Mouse (Mus musculus) ES-E14 (cell line): ENCODE measurements around the gene Snrpc. TPM values are rescaled to one million over a fixed set of nuclear protein-coding genes. Genes with fewer than 3 reads are reported as not detected.

ENCODE experiments used
- DNase-seq: peaks from one replicate; pipeline ENCODE4 v3.0.0-alpha.2; 2013; ENCODE audit warnings: low read depth, low spot score
- H3K27ac ChIP-seq: 2 replicates; pipeline ENCODE4 v1.5.1; 2012; ENCODE audit warnings: low read depth, mild to moderate bottlenecking, low read length, moderate library complexity, mixed read lengths; ENCODE audit not compliant: poor library complexity, insufficient read depth, severe bottlenecking
- H3K36me3 ChIP-seq: 2 replicates; pipeline ENCODE4 v1.6.1; 2012; ENCODE audit warnings: mild to moderate bottlenecking, low read length, moderate library complexity, mixed read lengths; ENCODE audit not compliant: control insufficient read depth, poor library complexity, insufficient read depth, severe bottlenecking
- H3K4me1 ChIP-seq, 2 experiments: fragments of 150-350 bp in 1 of 2; sonication (generic) in 1 of 2; 2 replicates each; pipeline ENCODE4 v1.6.1; 2012; ENCODE audit warnings: low read length in 2 of 2, mild to moderate bottlenecking in 1 of 2, mixed read lengths in 1 of 2; ENCODE audit not compliant: control insufficient read depth in 2 of 2, insufficient read depth in 2 of 2, poor library complexity in 1 of 2
- H3K4me3 ChIP-seq, 2 experiments: fragments of 150-350 bp in 1 of 2; sonication (generic) in 1 of 2; 2 replicates each; pipeline ENCODE4 v1.5.1; 2012; ENCODE audit warnings: low read length in 2 of 2, low read depth in 1 of 2, mild to moderate bottlenecking in 1 of 2, mixed read lengths in 1 of 2; ENCODE audit not compliant: insufficient read depth in 1 of 2, poor library complexity in 1 of 2, severe bottlenecking in 1 of 2
- H3K9ac ChIP-seq: 2 replicates; pipeline ENCODE4 v1.6.1; 2012; ENCODE audit warnings: low read depth, mild to moderate bottlenecking, low read length, mixed read lengths; ENCODE audit not compliant: poor library complexity, insufficient read depth, severe bottlenecking
- H3K9me3 ChIP-seq: fragments of 150-350 bp; sonication (generic); 2 replicates; pipeline ENCODE4 v1.6.1; 2012; ENCODE audit warnings: low read depth, mild to moderate bottlenecking, low read length; ENCODE audit not compliant: control insufficient read depth, insufficient read depth
- CHD2 ChIP-seq: IDR thresholded peaks from 2 replicates; pipeline ENCODE4 v1.6.1; 2014; ENCODE audit warnings: mild to moderate bottlenecking, low read depth, low read length, inconsistent platforms
- HCFC1 ChIP-seq: IDR thresholded peaks from 2 replicates; pipeline ENCODE4 v1.6.1; 2012; ENCODE audit warnings: low read length, inconsistent platforms, borderline replicate concordance; ENCODE audit not compliant: insufficient read depth
- MAFK ChIP-seq: IDR thresholded peaks from 2 replicates; pipeline ENCODE4 v1.6.1; 2014; ENCODE audit warnings: mild to moderate bottlenecking, low read depth, low read length, inconsistent platforms; ENCODE audit not compliant: insufficient read depth
- ZC3H11A ChIP-seq: IDR thresholded peaks from 2 replicates; pipeline ENCODE4 v1.6.1; 2012; ENCODE audit warnings: low read depth, mild to moderate bottlenecking, inconsistent platforms, low read length, borderline replicate concordance
- ZNF384 ChIP-seq: IDR thresholded peaks from 2 replicates; pipeline ENCODE4 v1.6.1; 2012; ENCODE audit warnings: low read depth, low read length, inconsistent platforms
- in situ Hi-C, 2 experiments: fragments of 600-800 bp; cut with MboI; formaldehyde crosslinking; loops; one replicate each; pipeline ENCODE4 v1.15.1; 2025; ENCODE audit warnings: low sequenced_read_pairs in 2 of 2, inconsistent platforms in 1 of 2; ENCODE audit not compliant: unreplicated experiment in 2 of 2
- total RNA-seq: library from RNA; depleted of rRNA; stranded (reverse); fragments of 300-350 nt; gene quantifications from 2 replicates; pipeline ENCODE4 v1.2.3, GENCODE M21; 2012

Snrpc gene
- total RNA-seq, 1 experiment, result 185 TPM

- Histone ChIP-seq H3K4me3 (no peak overlapping the region), H3K36me3 (peaks cover 9% of the 10 kb centered on the region; the same call in 1 of the 2 replicates), H3K4me1 (peaks cover 0 to 3% of the 10 kb centered on the region in 2 experiments; a peak in 1 of 4 replicates), H3K9me3 (no peaks in the 10 kb centered on the region), H3K27ac (no peak overlapping the region), H3K9ac (no peak overlapping the region)
- in situ Hi-C loops, result no loop called here
- no peak for DNase-seq
- no peak for TF ChIP-seq ZNF384
- no peak for TF ChIP-seq CHD2
- no peak for TF ChIP-seq MAFK
- no peak for TF ChIP-seq ZC3H11A
- no peak for TF ChIP-seq HCFC1
Observed at GRCm38 (mm10) chr17:27791556-27791955, 46.4 kb upstream of the Snrpc start.

GRCm38 (mm10) chr17:27792516-27792915 is 45.4 kb upstream of the Snrpc start:
- Histone ChIP-seq H3K36me3 (peaks cover 9% of the 10 kb centered on the region; the same call in 1 of the 2 replicates), H3K27ac (no peak overlapping the region), H3K9ac (no peak overlapping the region), H3K4me3 (no peak overlapping the region), H3K4me1 (peaks cover 0 to 9% of the 10 kb centered on the region in 2 experiments; a peak in 2 of 4 replicates), H3K9me3 (no peaks in the 10 kb centered on the region)
- TF ChIP-seq MAFK, result no peak
- TF ChIP-seq HCFC1, result no peak
- no peak for TF ChIP-seq CHD2
- no peak for TF ChIP-seq ZC3H11A
- no peak for TF ChIP-seq ZNF384
- in situ Hi-C loops, result no loop called here
- no peak for DNase-seq

- in situ Hi-C loops, result no loop called here
- Histone ChIP-seq H3K9ac (no peak overlapping the region), H3K36me3 (peaks cover 9% of the 10 kb centered on the region; the same call in 1 of the 2 replicates), H3K27ac (no peak overlapping the region), H3K4me1 (peaks cover 0 to 9% of the 10 kb centered on the region in 2 experiments; a peak in 2 of 4 replicates), H3K4me3 (no peak overlapping the region), H3K9me3 (no peaks in the 10 kb centered on the region)
- DNase-seq, result no peak
- TF ChIP-seq ZC3H11A (no peak), MAFK (no peak), ZNF384 (no peak), HCFC1 (no peak), CHD2 (no peak)
Observed at GRCm38 (mm10) chr17:27793144-27793543, 44.8 kb upstream of the Snrpc start.

- no peak overlapping the region for H3K27ac ChIP-seq
- H3K4me3 ChIP-seq, result no peak overlapping the region
- no peak for DNase-seq
- TF ChIP-seq MAFK, result no peak
- no peak for TF ChIP-seq HCFC1
- no peak for TF ChIP-seq CHD2
- no peak for TF ChIP-seq ZNF384
- no peak for TF ChIP-seq ZC3H11A
- H3K36me3 ChIP-seq, result peaks cover 7% of the 10 kb centered on the region; the same call in 1 of the 2 replicates
- in situ Hi-C loops, result no loop called here
- H3K4me1 ChIP-seq, result peaks cover 8 to 9% of the 10 kb centered on the region in 2 experiments; a peak in 3 of 4 replicates
- H3K9ac ChIP-seq, result no peak overlapping the region
- H3K9me3 ChIP-seq, result no peaks in the 10 kb centered on the region
Observed at GRCm38 (mm10) chr17:27796780-27797179, 41.2 kb upstream of the Snrpc start.

GRCm38 (mm10) chr17:27797341-27797872 is 40.5 kb upstream of the Snrpc start:
- no peak for DNase-seq
- Histone ChIP-seq H3K36me3 (peaks cover 7% of the 10 kb centered on the region; the same call in 1 of the 2 replicates), H3K27ac (no peak overlapping the region), H3K4me3 (no peak overlapping the region), H3K9ac (no peak overlapping the region), H3K4me1 (peaks cover 8 to 9% of the 10 kb centered on the region in 2 experiments; a peak in 3 of 4 replicates), H3K9me3 (no peaks in the 10 kb centered on the region)
- TF ChIP-seq HCFC1, result no peak
- TF ChIP-seq ZNF384, result no peak
- no peak for TF ChIP-seq CHD2
- TF ChIP-seq MAFK, result no peak
- no peak for TF ChIP-seq ZC3H11A
- in situ Hi-C loops, result no loop called here
